Mouse (Mus musculus): ENCODE measurements around the gene Mcam. TPM values are rescaled to one million over a fixed set of nuclear protein-coding genes. Genes with fewer than 3 reads are reported as not detected.
A peak's percentile ranks its signal among the peaks of the same experiment; 100 is the strongest.
"Not testable (repeated sequence)": the region's sequence is repeated elsewhere in the genome, so short reads cannot be mapped to it uniquely, and the experiment has no call there.

Mcam gene
- total RNA-seq, 1 experiment from 2014 or later = 32.2 TPM

DNA sequence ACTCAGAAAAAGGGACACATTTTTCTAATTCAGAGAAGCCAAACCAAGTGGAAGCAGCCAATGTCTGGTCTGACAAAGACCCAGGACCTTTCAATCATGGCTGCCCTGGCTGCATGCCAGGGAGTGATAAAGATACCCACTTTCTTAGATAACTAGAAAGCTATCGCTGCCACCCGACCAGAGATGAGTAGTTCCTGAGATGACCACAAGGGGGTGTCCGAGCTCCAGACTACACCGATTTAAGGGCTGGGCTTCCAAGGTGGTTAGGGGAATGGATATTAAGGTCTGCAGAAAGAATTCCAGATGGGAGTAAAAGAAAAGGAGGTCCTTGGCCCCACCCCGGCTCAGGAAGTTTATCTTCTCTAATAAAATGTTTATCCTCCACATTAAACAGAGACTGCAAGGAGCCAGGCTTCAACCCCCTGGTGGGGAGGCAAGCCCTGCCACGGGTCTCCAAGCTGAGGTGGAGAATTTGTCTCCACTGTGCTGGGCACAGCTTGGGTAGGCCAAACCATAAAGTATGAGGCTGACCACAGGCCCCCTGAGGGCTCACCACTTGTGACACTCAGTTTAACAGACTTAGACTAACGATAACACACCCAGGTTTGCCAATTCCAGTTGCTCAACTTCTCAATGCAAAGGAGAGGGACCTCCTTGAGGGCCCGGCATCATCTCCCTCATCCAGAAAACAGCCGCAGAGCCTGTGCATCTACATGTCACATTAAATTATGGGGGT is 24.7 kb upstream of the Mcam start:
- peak; percentile 73 for DNase-seq

DNA sequence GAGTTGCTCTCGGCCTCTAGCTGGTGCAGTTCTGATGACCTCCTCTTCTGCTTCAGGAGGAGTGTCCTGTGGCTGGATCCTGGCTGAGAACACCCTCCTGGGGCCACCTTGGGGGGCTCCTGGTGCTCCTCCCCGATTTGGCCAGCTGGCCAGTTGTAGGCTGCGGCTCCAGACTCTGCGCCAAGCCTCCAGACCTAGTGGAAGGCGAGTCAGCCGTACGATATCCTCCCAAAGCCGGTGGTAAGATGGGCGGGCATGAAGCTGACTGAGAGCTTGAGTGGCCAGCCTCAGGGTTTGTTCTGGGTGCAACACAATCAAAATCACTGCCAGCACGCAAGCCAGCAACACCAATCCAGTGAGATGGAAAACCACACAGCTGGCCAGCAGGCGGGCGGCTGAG is 22.4 kb upstream of the Mcam start:
- not testable (repeated sequence) for DNase-seq

DNA sequence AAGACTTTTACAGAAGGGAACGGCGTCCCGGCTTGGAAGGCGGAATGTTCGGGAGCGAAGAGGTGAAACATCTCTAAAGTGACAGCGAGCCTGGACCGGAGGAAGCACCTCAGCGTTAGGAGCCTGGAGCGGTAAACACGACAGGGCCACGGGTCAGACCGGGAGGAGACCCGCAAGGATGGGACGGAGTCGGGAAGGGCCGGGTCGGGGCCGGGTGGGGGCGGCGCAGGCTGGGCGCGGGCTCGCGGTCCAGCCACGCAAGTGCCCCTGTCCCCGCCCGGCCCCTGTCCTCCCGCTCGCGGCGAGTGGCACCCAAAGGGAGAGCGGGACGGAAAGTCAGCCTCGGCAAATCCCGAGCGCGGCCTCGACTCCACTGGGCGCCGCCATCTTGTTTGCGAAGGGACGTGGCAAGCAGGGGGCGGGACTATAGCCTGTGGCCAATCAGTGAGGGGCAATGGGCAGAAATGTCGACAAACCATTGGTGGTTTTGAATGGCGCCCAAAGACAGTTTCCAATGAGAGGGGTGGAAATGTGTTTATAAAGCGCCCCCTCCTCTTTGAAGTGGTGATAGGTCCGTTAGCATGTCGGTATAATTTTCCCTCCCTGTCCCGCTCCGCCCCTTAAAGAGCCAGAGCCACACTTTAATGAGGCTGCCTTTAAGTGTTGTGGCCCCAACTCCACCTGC is 21.0 kb upstream of the Mcam start, which contains the start of the genes Gm49380 and Rnf26:
Gene Gm49380 (minus strand): TSS at position 396 of the 685 bp plus-strand sequence.
Gene Rnf26 (minus strand): TSS at position 413 of the 685 bp plus-strand sequence.
- DNase-seq = peak; percentile 93

DNA sequence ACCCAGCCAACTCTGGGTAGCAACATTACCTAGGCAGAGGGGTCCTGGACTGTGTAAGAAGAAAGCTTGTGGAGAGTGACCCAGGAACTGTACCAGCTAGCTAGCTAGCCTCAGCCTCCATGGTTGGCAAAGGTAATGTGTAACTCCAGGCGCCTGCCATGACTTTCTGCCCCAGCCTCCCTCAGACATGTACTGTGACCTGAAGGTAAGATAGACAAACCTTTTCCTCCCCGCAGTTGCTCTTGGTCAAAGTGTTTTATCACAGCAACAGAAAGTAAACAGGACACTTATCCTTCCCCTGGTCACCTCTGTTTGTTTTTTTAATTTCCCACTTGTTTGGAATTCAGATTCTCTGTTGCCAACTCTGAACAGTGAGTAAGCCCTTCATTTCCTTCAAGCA is 19.8 kb upstream of the Mcam start:
- DNase-seq = no peak

DNA sequence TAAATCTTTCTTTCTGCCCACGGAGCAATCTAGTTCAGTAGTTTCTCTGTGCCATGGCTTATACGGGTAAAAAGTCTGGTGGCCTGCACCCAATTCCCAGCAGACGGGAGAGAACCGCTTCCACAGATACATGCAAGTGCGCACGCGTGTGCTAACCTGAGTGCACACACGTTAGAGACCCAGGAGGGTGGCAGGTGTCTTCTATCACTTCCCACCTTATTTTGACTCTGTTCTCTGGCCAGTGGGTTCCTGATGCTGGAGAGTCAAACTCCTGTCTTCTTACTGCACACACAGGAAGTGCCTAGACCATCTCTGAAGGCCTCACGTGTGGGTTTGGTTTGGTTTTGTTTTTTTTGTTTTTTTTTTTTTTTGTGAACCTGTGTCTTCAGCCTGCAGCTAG is 18.7 kb upstream of the Mcam start:
- DNase-seq = no peak

DNA sequence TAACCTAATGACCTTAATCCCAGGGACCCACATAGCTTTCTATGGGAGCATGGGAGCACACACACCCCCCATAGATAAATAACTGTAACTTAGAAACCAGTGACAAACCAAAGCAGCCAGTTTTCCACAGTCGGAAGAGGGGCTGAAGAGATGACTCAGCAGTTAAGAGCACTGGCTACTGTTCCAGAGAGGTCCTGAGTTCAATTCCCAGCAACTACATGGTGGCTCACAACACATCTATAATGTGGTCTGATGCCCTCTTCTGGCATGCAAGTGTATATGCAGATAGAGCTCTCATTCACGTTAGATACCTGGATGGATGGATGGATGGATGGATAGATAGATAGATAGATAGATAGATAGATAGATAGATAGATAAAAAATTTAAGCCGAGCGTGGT is 18.1 kb upstream of the Mcam start:
- DNase-seq = no peak

DNA sequence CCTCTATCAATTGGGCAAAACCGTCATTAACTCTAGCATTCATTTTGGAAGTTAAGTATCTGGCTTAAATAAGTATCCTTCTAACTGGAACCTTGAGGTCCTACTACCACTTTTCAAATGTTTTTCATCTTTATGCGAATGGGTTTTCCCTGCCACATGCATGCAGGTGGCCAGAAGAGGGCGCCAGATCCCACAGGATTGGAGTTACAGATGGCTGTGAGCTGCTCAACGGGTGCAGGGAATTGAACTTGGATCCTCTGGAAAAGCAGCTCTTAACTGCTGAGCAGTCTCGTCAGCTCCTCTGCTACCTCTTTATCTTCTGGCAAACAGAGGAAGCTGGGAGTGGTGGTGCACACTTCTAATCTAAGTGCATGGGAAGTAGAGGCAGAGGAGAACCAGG is 15.3 kb upstream of the Mcam start:
- peak; percentile 66 for DNase-seq

DNA sequence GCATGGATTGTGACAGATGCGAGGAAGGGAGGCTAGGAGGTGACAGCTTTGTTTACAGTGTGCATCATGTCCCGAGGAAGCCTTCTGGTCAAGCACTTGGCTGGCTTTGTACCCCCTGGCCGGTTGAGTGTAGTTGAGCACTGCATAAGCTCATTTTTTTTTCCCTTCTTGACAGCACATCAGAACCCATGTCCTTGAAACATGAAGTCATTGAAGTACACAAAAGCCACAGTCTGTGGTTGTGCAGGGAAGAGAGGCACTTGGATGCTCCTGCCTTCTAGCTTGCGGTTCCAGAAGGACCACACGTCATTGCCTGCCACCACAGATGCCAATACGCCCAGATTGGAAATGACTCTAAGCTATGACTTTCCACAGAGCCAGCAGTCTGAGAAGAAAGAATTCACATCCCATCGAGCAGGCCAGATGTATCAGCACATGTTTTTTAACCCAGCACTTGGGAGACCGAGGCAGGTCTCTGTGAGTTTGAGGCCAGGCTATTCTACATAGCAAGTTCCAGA is 14.3 kb upstream of the Mcam start:
- no peak for DNase-seq

DNA sequence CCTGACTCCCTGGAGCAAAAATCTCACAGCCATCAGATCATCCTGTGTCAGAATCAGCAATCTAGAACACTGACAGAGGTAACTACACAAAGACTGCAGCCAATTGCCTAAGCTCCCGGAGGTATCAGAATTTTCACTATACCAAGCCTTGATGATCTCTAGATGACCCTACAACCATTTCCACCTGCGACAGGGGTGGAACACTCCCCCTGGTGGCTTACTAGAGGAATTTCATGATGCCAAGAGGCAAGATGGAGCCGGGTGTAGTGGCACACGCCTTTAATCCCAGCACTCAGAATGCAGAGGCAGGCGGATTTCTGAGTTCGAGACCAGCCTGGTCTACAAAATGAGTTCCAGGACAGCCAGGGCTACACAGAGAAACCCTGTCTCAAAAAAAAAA is 10.0 kb upstream of the Mcam start:
- no peak for DNase-seq

DNA sequence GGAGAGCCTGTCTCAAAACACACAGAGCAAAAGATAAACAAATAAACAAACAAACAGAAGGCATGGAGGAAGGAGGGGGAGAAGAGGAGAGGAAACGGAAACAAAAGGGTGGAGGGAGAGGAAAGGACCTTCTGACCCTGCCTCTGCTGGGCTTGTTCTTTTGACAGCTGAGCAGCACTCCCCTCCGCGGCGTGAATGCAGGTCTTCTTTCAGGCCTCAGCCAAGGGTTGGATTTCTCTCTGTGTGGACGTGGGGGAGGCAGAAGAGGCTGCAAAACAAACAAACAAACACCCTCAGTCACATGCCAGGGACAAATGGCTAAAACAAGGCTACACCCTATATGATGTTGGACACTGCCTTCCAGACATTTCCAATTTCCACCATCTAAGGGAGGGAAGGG is 9.2 kb upstream of the Mcam start:
- DNase-seq = no peak

DNA sequence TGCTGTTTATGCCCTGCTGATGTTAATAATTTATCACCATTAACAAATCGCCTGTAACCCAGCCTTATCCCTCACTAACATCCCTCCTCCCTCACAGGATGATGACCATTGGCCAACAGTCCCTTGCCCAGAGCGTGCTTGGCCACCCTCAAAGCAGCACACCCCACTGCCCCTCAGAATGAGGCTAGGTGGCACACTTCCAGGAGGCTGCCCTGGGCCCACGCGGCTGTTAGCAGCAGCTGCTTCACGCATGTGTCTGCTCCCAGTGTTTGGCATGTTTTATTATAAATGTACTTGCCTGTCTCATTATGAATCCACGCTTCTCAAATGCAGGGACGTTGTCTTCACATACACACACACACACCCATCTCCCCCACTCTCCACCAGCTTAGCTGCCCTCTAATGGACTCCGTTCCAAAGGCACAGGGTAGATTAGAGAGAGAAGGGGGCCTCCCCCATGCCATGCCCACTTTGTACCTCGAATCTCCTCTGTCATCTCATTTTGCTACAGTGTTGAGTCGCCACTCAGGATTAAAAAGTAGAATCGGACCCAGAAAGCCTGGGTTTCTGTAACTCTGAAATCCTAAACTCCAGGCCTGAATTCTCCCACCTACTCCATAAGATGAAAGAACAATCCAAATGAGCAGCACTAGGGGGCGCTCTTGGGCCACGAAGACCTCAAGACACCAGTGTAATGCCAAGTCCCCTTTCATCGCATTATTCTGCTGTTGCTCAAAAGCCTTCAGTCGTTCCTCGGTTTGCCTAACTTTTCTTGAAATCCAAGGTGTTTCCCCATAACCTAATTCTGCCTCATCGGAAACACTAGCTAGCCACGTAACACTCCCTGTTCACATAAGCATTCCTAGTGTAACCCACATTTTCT is 8.5 kb upstream of the Mcam start:
- peak; percentile 83 for DNase-seq

DNA sequence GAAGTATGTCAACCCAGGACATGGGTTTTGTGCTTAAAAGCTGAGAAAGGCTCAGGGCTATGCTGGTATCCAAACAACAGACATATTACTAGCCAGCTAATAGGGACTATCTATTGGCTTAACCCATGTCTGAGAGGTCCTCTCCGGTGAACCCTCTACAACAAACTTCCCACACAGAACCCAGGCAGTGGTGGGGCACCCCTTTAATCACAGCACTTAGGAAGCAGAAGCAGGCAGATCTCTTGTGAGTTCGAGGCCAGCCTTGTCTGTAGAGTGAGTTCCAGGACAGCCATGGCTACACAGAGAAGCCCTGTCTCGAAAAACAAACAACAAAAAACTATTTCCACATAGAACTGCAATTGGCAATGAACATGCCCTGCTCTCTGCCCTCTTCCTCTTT is 7.5 kb upstream of the Mcam start:
- no peak for DNase-seq

DNA sequence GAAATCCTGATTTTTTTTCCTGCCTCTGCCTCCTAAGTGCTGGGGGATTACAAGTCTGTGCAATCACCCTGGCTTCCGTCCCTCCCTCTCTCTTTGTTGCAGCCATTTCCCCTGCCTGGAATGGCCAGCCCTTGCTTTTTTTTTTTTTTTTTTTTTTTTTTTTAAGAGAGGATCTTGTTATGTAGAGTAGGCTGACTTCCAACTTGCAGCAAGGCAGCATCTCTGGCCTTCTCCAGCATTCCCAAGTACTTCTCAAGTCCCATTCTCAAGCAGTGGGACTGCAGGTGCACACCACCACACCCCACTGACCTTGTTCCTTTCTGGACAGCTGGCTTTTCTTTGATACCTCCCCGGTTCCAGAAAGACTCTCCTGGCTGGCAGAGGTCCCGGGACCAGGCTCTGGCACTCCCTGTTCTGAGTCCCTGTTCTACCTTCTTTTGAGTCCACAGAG is 6.9 kb upstream of the Mcam start:
- DNase-seq = no peak

DNA sequence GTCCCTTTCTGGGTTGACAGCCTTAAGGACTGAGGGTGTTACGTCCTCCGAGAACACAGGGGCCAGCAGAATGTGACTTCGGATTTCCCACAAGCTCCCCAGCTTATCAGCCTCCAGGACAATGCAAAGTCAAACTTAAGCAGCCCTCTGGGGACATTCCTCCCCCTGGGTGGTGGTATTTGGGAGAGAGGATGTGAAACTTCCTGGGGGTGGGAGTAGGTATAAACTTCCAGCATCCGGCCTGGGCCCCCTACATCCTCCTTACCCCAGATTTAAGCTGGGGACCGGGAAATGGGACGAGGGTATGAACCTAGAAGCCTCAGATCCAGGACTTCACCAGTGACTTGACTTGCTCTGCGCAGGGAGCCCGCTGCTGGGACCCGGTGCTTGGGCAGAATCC is 4.6 kb upstream of the Mcam start:
- DNase-seq = no peak

DNA sequence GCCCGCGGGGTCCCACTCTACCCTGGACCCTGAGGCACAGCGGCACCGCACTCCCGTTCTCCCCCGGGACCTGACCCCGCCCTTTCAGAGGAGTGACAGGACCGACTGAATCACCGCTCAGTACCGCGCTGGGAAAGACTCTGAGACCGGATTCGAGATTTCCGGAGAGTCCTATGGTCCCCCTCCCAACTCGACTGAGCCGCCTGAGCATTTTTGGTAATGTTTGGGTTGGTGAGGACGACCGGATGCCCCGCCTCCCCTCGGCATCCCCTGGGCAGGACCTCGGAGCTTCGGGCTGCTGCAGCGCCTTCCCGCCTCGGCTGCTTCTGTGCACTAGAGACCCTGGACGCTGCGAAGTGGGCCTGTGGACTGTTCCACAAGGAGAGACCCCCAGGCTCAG is 4.2 kb upstream of the Mcam start:
- DNase-seq = peak; percentile 75

DNA sequence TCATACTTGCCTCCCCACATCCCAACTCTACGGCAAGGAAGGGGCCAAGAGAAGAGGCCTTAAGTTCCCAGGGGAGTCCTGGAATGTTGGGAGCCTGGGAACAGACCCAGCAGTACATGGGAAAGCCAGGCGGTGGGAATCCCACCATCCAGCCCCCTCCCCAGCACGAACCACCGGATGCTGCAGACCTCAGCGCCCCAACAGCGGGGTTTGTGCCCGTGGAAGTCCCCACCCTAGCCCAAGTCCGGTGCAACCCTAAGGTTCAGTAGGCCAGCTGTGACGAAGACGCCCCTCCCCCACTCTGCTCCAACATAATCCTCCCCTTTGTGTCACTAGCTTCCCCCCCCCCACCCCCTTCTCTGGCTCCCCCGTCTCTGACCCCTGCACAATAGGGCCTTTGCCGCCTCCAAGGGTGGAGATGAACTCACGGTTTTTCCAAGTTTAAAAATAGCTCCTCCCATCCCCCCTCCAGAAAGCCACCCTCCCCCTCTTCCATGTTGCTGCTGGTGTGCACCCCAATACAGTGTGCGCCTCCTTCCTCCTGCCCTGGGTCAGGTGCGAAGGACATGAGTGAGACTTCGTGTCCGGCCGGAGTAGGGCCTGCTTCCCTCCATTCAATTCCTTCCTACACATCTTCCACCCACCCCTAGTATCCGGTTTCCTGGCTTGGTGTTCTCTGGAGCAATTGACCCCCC is 3.5 kb upstream of the Mcam start:
- peak; percentile 29 for DNase-seq

DNA sequence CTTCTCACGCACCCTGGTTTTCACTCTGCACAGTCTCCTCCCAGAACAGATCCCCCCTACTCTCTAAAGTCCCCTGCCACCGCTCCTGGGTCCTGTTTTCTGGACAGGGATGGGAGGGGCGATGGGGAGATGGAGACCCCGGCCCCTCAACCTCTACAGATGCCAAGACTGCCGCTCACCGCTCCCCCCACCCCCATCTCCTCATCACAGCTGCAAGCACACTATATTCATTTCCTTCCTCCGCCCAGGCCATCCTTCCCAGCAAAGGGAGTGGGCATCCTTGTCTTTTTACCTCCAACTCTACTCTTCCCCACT is 3.0 kb upstream of the Mcam start:
- DNase-seq = no peak

DNA sequence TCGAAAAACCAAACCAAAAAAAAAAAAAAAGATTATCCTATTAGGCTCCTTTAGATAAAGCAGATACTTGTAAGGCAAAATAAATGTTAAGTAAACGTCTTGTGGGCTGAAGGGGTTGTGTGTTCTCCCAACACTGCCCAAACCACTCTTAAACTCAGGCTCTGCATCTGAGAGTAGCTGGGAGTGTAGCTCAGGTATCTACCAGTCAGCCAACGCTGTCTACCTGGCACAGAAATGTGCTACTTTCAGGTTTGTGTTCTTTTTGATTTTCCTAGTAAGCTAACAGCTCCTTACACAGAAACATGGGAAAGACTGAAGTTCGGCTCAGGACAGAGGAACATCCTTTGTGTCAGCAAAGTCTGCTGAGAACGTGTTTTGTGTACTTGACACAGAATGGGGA is 2.1 kb upstream of the Mcam start:
- DNase-seq = no peak

DNA sequence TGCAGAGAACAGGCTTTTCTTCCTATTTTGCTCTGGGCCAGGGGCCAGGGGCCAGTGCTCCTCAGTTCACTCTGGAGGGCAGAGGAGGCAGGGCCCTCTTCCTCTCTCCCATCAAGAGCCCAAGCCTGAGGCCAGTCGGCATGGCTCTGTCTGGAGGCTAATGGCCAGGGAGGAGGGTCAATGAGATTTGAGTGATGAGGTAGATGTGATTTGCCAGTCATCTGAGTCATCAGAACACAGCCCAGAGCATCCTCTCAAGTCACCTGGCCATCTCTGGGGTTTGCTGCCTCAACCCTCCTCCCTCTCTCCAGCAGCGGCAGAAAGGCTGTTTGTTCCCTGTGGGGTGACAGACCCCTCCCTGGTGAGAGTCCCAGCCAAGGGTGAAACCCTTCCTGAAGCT is 982 bp upstream of the Mcam start:
- DNase-seq = no peak

DNA sequence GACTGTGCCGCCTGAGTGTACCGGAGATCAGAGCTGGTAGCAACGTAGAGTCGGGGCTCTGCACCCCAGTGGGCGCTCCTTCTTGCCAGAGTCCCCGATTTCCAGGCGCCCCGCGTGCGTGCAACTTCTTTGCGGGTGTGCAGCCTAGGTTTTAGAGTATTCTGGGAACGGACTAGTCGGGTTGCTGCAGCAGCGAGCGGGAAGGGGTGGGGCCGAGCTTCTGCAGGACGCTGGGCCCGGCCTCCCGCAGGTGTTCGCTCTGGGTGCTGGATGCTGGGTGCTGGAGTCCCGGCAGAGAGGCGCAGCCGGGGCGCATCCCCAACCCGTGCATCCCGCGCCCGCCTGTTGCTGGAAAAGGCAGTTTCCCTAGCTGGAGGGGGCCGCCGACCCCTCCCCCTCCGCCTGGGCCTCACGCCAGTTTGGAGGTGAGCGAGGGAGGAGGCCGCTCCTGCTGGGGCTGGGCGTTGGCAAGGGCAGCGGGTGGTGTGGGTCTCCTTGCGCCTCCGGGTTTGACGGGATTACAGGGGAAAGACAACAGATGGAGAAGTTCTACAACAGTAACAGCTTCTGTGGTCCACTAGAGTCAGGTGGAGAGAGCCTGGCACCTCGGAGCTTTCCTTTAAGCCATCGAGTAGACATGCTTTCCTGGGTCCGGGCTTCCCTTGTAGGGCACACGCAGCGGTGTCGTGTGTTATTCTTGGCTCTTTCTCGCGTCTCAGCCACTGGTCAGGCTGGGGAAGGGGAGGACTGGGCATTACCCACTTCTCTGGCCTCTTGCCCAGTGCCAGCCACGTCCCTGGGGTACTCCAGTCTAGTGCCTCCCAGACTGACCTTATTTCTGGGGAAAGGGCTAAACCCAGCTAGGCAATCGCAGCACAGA is 822 bp downstream of the Mcam start:
- DNase-seq = peak; percentile 72

DNA sequence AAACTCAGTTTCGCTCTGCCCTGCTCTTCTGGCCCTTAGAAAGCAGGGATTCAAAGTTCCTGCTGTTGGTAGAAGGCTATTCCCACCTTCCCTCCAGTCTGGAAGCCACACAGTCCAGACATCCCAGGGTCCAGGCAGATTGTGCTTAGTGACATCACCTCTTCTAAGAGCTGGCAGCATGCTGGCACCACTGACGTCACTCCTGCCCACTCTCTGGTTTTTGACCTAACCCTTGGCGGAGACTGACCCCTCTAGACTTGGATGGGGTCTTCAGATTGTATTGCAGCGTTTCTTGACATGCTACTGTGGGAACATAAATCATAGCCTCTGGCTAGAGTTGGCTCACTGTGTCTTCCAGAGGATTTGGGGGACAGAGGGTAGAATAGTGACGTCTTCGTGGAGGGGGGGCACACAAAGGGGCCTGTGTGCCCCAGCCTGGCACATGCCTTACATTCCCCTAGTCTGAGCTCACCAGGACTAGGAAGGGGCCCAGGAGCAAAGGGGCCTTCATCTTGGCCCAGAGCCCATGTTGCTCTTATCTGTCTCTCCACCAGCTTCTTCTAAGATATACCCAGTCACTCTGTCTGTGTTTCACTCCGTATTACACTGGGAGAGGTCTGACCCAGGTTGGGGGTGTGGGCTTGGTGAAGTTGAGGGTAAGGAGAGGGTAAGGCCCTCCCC is 1.6 kb downstream of the Mcam start:
- no peak for DNase-seq

Data from adrenal gland, postnatal 25 days (tissue).